Mouse (Mus musculus) cortical plate, adult 2 months (tissue): ENCODE data around the gene Stx7. TPM values are rescaled to one million over a fixed set of nuclear protein-coding genes. Genes with fewer than 3 reads are reported as not detected.

Experiments
- H3K27ac ChIP-seq: fragments of 200-500 bp; 2 replicates; pipeline ENCODE4 v1.5.1; 2012; ENCODE audit warnings: low read length, control low read depth, inconsistent platforms; ENCODE audit not compliant: insufficient read depth
- H3K4me1 ChIP-seq: fragments of 200-500 bp; 2 replicates; pipeline ENCODE4 v1.6.1; 2011; ENCODE audit warnings: low read length; ENCODE audit not compliant: control insufficient read depth, insufficient read depth
- H3K4me3 ChIP-seq: fragments of 200-500 bp; 2 replicates; pipeline ENCODE4 v1.5.1; 2011; ENCODE audit warnings: mild to moderate bottlenecking, low read length, control low read depth; ENCODE audit not compliant: insufficient read depth
- CTCF ChIP-seq: fragments of 200-500 bp; IDR thresholded peaks from 2 replicates; pipeline ENCODE4 v1.5.1; 2011; ENCODE audit warnings: mild to moderate bottlenecking, control low read depth, low read length; ENCODE audit not compliant: insufficient read depth; ENCODE audit errors: extremely low read depth
- POLR2A ChIP-seq: fragments of 200-500 bp; IDR thresholded peaks from 2 replicates; pipeline ENCODE4 v1.6.1; 2011; ENCODE audit warnings: mild to moderate bottlenecking, low read length, control low read depth; ENCODE audit not compliant: insufficient read depth; ENCODE audit errors: extremely low read depth
- polyA plus RNA-seq: library from polyadenylated mRNA; depleted of rRNA; stranded (reverse); fragments of >200 nt; gene quantifications from 2 replicates; pipeline ENCODE4 v1.2.3, GENCODE M21; 2012

The Stx7 gene
- polyA plus RNA-seq, 1 experiment: 154 TPM

GRCm38 (mm10) chr10:24165526-24166055, 16.5 kb downstream of the Stx7 start:
- Histone ChIP-seq H3K4me1 (peaks cover 12% of the 10 kb centered on the region), H3K4me3 (no peak overlapping the region), H3K27ac (no peak overlapping the region)
- TF ChIP-seq POLR2A: no peak
- TF ChIP-seq CTCF: no peak

DNA sequence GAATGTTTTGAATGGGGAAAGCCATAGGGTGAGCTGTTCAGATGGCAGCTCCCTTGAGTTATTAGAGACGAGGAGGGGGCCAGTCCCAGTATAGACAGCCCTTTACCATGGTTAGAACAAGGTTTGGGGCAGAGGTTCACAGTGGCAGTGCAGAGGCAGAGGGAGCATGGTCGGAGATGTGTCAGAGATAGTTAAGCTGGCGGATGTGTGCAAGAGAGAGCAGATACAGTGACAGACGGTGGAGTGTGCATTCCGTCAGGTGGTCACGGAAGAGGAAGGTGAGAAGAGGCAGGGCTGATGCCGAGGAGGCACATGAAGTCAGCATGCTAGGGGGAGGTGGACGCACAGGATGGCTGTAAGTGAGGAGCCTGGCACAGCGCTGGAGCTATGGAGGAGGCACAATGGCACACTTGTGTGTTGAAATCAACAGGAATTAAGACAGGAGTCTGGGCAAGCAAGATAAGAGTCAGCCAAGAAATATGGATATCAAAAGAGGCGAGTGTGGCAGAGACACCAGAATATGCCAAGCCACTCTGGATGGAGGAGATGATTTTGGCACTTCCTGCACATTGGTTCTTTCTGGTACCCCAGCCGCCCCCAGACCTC, 19.0 kb downstream of the Stx7 start:
- no peak overlapping the region for H3K27ac ChIP-seq

DNA sequence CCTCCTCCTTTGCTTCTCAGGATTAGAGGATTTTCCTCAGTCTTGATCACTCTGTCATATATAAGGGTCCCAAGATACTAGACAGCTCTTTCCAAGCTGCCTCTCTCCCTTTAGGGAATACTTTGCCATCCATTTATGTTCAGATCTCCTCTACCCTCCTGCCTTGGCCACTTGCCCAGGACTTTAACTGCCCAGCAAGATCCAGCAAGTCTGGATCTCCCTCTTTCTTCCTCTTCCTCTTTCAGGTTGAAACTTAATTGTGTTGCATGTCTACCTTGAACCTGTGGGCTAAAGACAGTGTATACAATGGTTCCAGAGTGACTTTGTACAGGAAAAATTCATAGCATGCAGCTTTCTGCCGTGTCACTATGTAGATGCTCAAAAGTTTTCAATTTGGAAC, 19.8 kb downstream of the Stx7 start:
- Histone ChIP-seq H3K4me1 (peaks cover 10% of the 10 kb centered on the region), H3K4me3 (no peak overlapping the region), H3K27ac (no peak overlapping the region)
- no peak for TF ChIP-seq POLR2A
- TF ChIP-seq CTCF: no peak

More for the DNA sequence above, 19.0 kb downstream of the Stx7 start:
- TF ChIP-seq CTCF (no peak), POLR2A (no peak)
- no peak overlapping the region for H3K4me3 ChIP-seq
- peaks cover 10% of the 10 kb centered on the region for H3K4me1 ChIP-seq

DNA sequence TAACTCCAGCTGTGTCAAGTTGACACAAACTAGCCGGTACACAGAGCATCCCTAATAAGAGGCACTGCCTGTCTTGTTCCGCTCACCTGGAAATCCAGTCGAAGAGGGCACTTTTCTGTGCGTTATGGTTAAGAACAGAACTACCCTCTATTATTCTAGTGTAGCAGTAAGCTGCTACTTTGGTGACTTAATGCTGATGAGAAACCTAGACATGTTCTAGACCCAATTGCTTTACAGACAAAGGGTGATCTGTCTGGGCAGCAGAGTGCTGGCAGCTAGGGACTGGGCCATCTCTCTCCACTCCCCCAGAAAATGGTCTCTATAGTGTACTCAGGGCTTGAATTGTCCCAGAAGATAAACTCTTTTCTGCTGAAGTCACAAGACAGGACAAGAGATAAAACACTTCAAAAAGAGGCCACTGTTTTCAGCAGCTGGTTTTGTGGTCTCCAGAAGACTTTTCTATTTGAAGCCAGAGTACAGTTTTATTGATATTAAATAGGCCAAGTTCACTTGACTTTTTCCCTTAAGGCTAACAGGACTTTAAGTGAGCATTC, 22.9 kb downstream of the Stx7 start:
- TF ChIP-seq POLR2A: no peak
- no peak for TF ChIP-seq CTCF
- Histone ChIP-seq H3K27ac (no peak overlapping the region), H3K4me1 (peaks cover 3% of the 10 kb centered on the region), H3K4me3 (no peak overlapping the region)

DNA sequence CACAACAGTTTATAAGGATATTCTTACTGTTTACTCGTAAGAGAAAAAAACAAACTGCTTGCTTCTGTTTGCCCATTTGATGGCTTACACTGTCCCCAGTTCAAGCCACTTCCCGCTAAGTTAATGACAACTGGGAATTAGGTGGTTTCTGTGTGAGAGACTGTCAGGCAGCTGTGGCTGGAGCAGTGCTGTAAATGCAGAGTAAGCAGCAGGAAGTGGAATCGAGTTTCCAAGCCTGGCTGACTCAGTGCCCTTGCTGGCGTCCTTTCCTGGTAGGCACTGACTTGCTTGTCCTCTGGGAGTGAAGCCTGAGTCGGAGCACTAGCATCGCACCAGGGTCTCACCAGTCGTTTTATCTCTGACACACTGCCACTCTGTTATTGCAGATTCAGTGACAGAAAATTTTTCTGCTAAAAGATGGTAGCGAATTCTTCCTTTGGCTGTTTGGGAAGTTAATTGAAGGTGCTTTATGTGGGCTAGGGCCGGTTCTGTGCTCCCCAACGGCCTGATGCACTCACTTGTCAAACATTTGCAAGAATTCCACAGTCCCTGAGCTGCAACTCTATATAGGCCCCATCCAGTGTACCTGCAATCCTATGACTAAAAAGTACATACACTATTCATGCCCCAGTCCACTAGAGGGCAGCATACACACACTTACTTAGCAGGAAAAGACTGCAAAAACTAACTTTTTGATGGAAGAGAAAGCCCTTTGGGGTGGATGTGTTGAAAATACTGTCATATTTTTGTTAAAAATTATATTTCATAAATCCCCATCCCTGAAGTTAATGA, 24.3 kb downstream of the Stx7 start:
- TF ChIP-seq POLR2A: no peak
- peak; percentile 40; the same call in 1 of the 2 replicates for TF ChIP-seq CTCF
- Histone ChIP-seq H3K4me1 (no peaks in the 10 kb centered on the region), H3K27ac (no peak overlapping the region), H3K4me3 (no peak overlapping the region)

DNA sequence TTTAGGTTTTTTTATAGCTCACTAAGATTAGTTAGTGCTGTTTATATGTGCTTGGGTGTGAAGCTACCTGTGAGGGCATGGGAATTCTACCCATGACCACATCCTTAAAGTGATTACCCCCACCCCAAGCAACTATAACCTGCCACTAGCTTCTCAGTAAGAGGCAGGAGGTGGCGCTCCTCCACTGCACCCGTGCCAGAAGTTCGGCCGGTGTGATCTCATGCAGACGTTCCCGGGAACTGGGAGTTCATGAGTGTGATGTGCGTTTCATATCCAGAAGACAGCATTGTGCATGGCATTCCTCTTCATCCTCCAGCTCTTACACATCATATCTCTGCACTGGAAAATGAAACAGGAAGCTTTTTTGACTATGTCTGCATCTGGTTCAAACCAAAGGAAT, 41.3 kb downstream of the Stx7 start:
- Histone ChIP-seq H3K4me1 (no peaks in the 10 kb centered on the region), H3K4me3 (no peak overlapping the region), H3K27ac (no peak overlapping the region)
- TF ChIP-seq POLR2A: no peak
- 0 out of 2 replicates have a peak, but pooled peaks have one; percentile 20 for TF ChIP-seq CTCF

DNA sequence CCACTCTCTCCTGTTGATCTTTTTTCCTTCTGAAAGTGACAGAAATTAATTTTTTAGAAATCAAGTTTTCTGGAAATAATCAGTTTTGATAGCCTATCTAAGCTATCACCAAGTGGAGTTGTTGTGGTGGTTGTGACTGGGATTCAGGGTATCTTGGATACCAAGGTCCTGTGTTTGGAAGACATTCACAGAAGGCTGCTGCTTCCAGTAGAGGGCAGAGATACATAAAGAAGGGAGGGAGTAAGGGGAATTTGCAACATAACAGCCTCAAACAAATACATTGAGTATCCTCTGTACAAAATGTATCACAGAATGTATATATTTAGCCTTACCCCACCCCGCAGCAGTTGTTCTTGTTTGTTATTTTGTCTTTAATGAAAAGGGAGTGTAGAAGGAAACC, 42.9 kb downstream of the Stx7 start:
- no peaks in the 10 kb centered on the region for H3K4me1 ChIP-seq
- H3K4me3 ChIP-seq: no peak overlapping the region
- TF ChIP-seq POLR2A: no peak
- peak; percentile 33; the same call in 1 of the 2 replicates for TF ChIP-seq CTCF
- H3K27ac ChIP-seq: no peak overlapping the region

DNA sequence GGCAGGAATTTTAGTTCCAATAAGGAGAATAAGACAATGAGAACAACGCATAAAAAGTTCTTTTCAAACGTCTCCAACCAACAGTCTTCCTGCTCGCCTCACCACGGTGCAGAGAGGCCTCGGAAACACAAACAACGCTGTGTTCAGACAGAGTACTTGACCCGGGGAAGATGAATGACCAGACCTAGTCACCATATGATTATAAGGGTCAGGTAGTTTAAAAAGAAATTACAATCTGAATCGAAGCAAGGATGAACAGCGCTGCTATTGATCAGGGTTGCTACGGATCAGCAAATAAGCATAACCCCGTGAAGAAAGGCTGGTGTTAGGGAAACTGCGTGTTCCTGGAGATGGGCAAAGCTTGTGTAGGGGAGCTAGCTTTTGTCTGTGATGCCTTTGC, 50.2 kb downstream of the Stx7 start:
- Histone ChIP-seq H3K4me3 (no peak overlapping the region), H3K27ac (no peak overlapping the region), H3K4me1 (no peaks in the 10 kb centered on the region)
- TF ChIP-seq POLR2A: no peak
- TF ChIP-seq CTCF: no peak

DNA sequence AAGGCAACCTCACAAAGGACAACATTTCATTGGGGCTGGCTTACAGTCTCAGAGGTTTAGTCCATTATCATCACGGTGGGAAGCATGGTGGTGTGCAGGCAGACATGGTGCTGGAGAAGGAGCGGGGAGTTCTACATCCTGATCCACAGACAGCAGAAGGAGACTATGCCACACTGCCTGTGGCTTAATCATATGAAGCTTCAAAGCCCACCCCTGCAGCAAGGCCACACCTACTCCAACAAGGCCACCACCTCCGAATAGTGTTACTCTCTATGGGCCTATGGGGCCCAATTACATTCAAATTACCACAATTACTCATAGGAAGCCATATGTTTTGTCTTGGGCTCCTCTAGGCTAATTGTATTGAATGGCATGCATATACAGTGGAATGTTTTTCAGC, 51.0 kb downstream of the Stx7 start:
- Histone ChIP-seq H3K4me3 (no peak overlapping the region), H3K27ac (no peak overlapping the region)
- TF ChIP-seq CTCF (no peak), POLR2A (no peak)

GRCm38 (mm10) chr10:24210075-24210474, 61.0 kb downstream of the Stx7 start:
- Histone ChIP-seq H3K27ac (no peak overlapping the region), H3K4me1 (no peaks in the 10 kb centered on the region), H3K4me3 (no peak overlapping the region)
- TF ChIP-seq CTCF (no peak), POLR2A (no peak)

More for the DNA sequence above, 51.0 kb downstream of the Stx7 start:
- H3K4me1 ChIP-seq: no peaks in the 10 kb centered on the region

DNA sequence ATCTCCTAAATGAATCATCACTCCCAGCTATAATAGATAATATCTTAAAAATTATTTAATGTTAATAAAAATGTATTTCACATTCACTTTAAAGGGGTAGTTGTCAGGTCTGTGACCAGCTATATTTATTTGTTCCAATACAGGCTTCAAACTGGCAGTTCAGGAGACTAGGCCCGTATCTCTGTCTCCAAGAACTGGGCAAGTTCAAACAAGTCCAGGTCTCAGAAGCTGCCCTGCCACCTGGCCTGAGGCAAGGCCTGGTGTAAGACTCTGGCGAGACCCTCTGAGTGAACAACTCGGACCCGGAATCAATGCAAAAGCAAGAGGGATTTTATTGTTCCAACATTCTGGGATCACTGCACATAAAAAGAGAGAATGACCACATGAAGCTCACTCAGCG, 64.2 kb downstream of the Stx7 start:
- TF ChIP-seq CTCF (no peak), POLR2A (no peak)
- H3K4me1 ChIP-seq: no peaks in the 10 kb centered on the region

More for the DNA sequence above, 64.2 kb downstream of the Stx7 start:
- Histone ChIP-seq H3K4me3 (no peak overlapping the region), H3K27ac (no peak overlapping the region)
